Mouse (Mus musculus) lung, postnatal 0 days (tissue): ENCODE results near the gene Endov. TPM values are rescaled to one million over a fixed set of nuclear protein-coding genes. Genes with fewer than 3 reads are reported as not detected.

Experiments
- ATAC-seq: fragments of 200-750 bp; cut with Nextera tagmentation; 2 replicates; pipeline ENCODE4 v1.8.0; 2017; ENCODE audit warnings: moderate library complexity
- DNase-seq: peaks from one replicate; pipeline ENCODE4 v3.0.0-alpha.2; 2016; ENCODE audit warnings: low spot score
- H3K27ac ChIP-seq: fragments of 300-500 bp; sonication (generic); 2 replicates; pipeline ENCODE4 v1.5.1; 2014; ENCODE audit warnings: antibody characterized with exemption, mild to moderate bottlenecking, low read length, mixed read lengths
- H3K27me3 ChIP-seq: fragments of 300-500 bp; sonication (generic); replicated peaks from 2 replicates; pipeline ENCODE4 v1.6.1; 2014; ENCODE audit warnings: low read length, mixed read lengths; ENCODE audit not compliant: insufficient read depth
- H3K36me3 ChIP-seq: fragments of 300-500 bp; sonication (generic); 2 replicates; pipeline ENCODE4 v1.6.1; 2014; ENCODE audit warnings: low read length, mixed read lengths; ENCODE audit not compliant: insufficient read depth
- H3K4me1 ChIP-seq: fragments of 300-500 bp; sonication (generic); 2 replicates; pipeline ENCODE4 v1.6.1; 2014; ENCODE audit warnings: antibody characterized with exemption, low read depth, low read length, mixed read lengths; ENCODE audit not compliant: insufficient read depth
- H3K4me2 ChIP-seq: fragments of 300-500 bp; sonication (generic); replicated peaks from 2 replicates; pipeline ENCODE4 v1.6.1; 2014; ENCODE audit warnings: low read depth, mild to moderate bottlenecking, low read length, moderate library complexity, mixed read lengths
- H3K4me3 ChIP-seq: fragments of 300-500 bp; sonication (generic); 2 replicates; pipeline ENCODE4 v1.5.1; 2014; ENCODE audit warnings: low read depth, low read length
- H3K9ac ChIP-seq: fragments of 300-500 bp; sonication (generic); replicated peaks from 2 replicates; pipeline ENCODE4 v1.6.1; 2014; ENCODE audit warnings: low read depth, mild to moderate bottlenecking
- H3K9me3 ChIP-seq: fragments of 300-500 bp; sonication (generic); 2 replicates; pipeline ENCODE4 v1.6.1; 2016; ENCODE audit warnings: low read length, mixed read lengths
- CTCF ChIP-seq: IDR thresholded peaks from 2 replicates; pipeline ENCODE4 v1.5.1; 2016; ENCODE audit warnings: antibody characterized with exemption, mild to moderate bottlenecking
- EP300 ChIP-seq: IDR thresholded peaks from 2 replicates; pipeline ENCODE4 v1.6.1; 2016; ENCODE audit warnings: antibody characterized with exemption, mild to moderate bottlenecking, control low read depth
- WGBS: fragments of 180-500 bp; shearing (Covaris S2); extraction: QIAGEN DNeasy Blood & Tissue Kit; methylation state at CpG from one replicate; pipeline ENCODE4 v1.1.7; 2014; 5-methylcytosine and 5-hydroxymethylcytosine counted together
- polyA plus RNA-seq: library from polyadenylated mRNA; unstranded; fragments of >200 nt; fragmentation: Nextera tagmentation; extraction: Ambion mirVana; gene quantifications from 2 replicates; pipeline ENCODE4 v1.2.1, GENCODE M21; 2015

Gene Endov
- polyA plus RNA-seq, 1 experiment from 2014 or later, result 10.3 TPM

DNA sequence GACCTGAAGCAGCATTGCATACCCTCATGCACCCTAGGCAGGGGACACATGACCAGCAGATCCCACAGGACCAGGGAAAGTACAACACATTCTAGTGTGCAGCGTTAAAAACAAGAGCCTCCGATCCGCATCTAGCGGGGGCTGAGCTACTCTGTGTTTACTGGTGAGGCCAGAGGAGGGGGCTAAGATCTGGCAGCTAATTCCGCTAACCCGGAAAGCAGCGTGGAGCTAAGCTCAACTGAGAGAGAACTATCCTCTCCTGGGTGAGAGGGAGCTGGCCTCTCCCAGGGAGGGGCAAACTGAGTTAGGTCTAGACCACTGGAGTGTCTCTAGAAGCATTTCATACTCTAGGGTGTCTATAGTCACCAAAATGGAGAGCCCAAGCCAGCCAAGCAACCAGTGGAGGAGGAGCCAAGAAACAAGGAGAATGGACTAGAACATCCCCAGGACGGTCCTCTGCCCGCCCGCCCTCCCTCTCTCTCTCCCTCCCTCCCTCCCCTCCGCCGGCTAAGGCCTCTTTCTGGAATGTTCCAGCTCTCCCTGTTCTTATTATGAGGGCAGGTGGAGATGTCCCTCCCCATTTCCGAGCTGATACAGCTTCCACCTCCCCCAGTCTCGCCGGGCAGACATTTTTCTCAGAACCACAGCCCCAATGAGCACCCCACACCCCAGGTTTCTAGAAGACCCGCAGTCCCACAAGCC is 52.8 kb downstream of the Endov start:
- TF ChIP-seq CTCF (no peak), EP300 (no peak)
- Histone ChIP-seq H3K9me3 (no peaks in the 10 kb centered on the region), H3K27ac (no peak overlapping the region), H3K36me3 (no peaks in the 10 kb centered on the region), H3K9ac (no peak overlapping the region), H3K4me2 (no peak overlapping the region), H3K4me1 (peaks cover 22% of the 10 kb centered on the region), H3K27me3 (peaks cover 40% of the 10 kb centered on the region), H3K4me3 (no peak overlapping the region)
- 47% methylated on average over 15 of the region's 16 CpGs for WGBS
- DNase-seq, result no peak
- no peak for ATAC-seq

DNA sequence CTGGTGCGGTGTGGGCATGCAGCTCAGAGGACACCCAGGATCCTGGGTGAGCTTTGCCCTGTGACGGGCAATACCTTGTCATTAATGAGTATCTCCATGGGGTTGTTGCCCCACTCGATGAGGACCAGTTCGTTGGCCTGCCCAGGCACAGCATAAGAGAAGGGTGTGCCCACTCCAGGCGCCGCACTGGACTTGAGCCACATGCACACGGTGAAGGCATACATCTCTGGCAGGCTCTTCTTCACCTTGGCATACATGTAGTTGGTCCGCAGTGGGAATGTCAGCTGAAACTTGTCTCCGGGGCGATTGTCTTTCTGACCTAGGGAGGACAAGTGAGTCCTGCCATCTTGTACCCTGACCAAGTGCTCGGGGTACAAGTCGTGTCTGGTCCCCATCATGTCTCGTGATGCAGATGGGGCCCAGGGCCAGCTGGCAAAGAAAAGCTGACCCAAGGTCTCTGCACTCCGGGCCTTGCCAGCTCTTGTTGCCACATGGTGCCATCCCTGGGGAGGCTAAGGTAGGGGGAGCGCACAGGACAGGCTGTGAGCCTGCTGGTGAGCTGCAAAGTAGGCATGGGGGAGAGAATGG is 53.5 kb downstream of the Endov start:
- H3K9ac ChIP-seq, result no peak overlapping the region
- no peaks in the 10 kb centered on the region for H3K36me3 ChIP-seq
- no peak overlapping the region for H3K27ac ChIP-seq
- no peak overlapping the region for H3K4me3 ChIP-seq
- H3K27me3 ChIP-seq, result peaks cover 46% of the 10 kb centered on the region
- DNase-seq (no peak), ATAC-seq (no peak)
- no peak for TF ChIP-seq EP300
- no peak for TF ChIP-seq CTCF
- H3K9me3 ChIP-seq, result no peaks in the 10 kb centered on the region
- peaks cover 29% of the 10 kb centered on the region for H3K4me1 ChIP-seq
- WGBS, result 77% methylated on average over 15 of the region's 15 CpGs
- no peak overlapping the region for H3K4me2 ChIP-seq

GRCm38 (mm10) chr11:119545281-119545680 is 54.1 kb downstream of the Endov start:
- H3K4me1 ChIP-seq, result peaks cover 30% of the 10 kb centered on the region
- H3K27me3 ChIP-seq, result peaks cover 52% of the 10 kb centered on the region
- 38% methylated on average over 3 of the region's 3 CpGs for WGBS
- H3K9me3 ChIP-seq, result no peaks in the 10 kb centered on the region
- no peak overlapping the region for H3K27ac ChIP-seq
- H3K36me3 ChIP-seq, result no peaks in the 10 kb centered on the region
- ATAC-seq (no peak), DNase-seq (no peak)
- no peak overlapping the region for H3K4me2 ChIP-seq
- no peak for TF ChIP-seq EP300
- no peak for TF ChIP-seq CTCF
- no peak overlapping the region for H3K4me3 ChIP-seq
- no peak overlapping the region for H3K9ac ChIP-seq

- TF ChIP-seq EP300 (no peak), CTCF (peak; percentile 53)
- Histone ChIP-seq H3K4me1 (peaks cover 30% of the 10 kb centered on the region), H3K4me3 (no peak overlapping the region; the same call in 1 of the 2 replicates), H3K9ac (no peak overlapping the region), H3K9me3 (no peaks in the 10 kb centered on the region), H3K27me3 (peaks cover 56% of the 10 kb centered on the region), H3K36me3 (no peaks in the 10 kb centered on the region), H3K27ac (no peak overlapping the region), H3K4me2 (peak overlapping the region; percentile 96; the same call in 1 of the 2 replicates)
- no peak for ATAC-seq
- peak; percentile 43 for DNase-seq
- 6% methylated on average over 10 of the region's 10 CpGs for WGBS
These were observed 54.8 kb downstream of the Endov start for GRCm38 (mm10) chr11:119545741-119546495.

DNA sequence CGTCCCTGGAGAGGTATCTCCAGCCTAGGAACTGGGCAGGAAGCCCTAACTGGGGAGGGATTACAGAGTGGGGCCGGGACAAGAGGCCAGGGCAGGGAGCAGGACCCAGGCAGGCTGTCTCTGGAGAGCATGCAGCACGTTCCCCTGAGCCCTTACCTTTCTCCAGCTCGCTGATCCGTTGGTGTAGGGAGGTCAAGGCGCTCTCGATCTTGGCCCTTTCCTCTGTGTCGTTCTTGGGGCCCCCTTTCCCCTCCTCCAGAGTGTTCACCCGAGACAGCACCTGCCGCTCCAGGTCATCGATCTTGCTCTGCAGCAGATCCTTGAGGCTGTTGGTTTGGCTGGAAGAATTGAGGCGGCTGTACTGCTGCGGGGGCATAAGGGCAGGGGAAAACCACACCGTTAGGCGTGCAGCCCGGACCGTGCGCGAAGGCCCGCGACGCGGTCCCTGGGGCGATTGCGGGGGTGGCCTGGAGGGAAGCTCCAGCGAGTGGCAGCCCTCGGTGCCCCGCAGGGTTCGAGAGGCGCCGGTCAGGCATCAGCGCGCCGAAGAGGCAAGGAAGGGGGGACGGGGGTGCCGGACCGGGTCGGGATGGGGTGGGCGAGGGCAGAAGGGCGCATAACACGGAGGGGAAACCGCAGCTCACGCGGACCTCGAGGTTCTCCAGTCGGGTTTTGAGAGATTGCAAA is 55.5 kb downstream of the Endov start:
- peak overlapping the region; percentile 48 for H3K4me3 ChIP-seq
- no peak overlapping the region for H3K27ac ChIP-seq
- H3K4me1 ChIP-seq, result peaks cover 30% of the 10 kb centered on the region
- ATAC-seq (no peak), DNase-seq (no peak)
- H3K4me2 ChIP-seq, result peak overlapping the region; percentile 96
- no peak for TF ChIP-seq CTCF
- no peak for TF ChIP-seq EP300
- no peaks in the 10 kb centered on the region for H3K9me3 ChIP-seq
- no peak overlapping the region for H3K9ac ChIP-seq
- H3K36me3 ChIP-seq, result no peaks in the 10 kb centered on the region
- WGBS, result 2% methylated on average over 43 of the region's 46 CpGs
- H3K27me3 ChIP-seq, result peaks cover 56% of the 10 kb centered on the region
